Mouse (Mus musculus): ENCODE results near the gene Rangrf.
"Not testable (repeated sequence)": the region's sequence is repeated elsewhere in the genome, so short reads cannot be mapped to it uniquely, and the experiment has no call there.

The Rangrf gene

GRCm38 (mm10) chr11:68946001-68946400 lies 29.0 kb downstream of the Rangrf start:
- DNase-seq (ENCODE audit: low read depth, low spot score) = no peak

DNA sequence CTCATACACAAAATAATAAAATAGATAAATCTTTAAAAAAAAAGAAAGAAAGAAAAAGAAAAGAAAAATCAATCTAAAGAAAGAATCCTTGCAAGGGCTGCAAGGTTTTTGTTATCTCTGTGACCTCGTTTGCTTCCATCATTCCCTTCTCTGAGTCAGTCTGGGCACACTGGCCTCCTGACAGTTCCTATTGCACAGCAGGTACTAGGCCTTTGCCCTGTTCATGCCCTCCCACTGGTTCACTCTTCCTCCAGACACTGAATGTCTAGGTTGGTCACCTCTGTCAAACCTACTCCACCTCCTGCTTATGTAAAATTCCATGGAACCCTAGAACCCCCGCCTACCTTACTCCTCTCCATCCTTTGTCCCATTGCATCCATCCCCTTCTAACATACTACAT lies 29.7 kb downstream of the Rangrf start:
- no peak for DNase-seq (ENCODE audit: low read depth, low spot score)

GRCm38 (mm10) chr11:68942731-68943130 lies 32.3 kb downstream of the Rangrf start:
- DNase-seq (ENCODE audit: low read depth, low spot score) = no peak

DNA sequence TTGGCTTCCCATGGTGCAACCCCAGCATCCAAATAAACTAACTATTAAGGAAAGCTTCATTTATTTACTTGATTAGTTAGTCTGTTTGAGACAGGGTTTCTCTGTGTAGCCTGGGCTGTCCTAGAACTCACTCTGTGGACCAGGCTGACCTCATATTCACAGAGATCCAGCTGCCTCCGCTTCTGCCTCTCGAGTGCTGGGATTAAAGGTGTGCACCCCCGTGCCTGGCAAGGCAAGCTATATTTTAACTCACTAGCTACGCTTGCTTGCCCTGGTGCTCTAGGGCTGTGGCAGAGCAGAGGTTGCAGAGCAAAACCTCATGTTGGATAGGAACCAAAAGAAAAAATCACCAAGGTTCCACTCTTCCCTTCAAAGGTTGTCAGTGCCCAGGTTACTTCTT lies 34.5 kb downstream of the Rangrf start:
- DNase-seq (ENCODE audit: low read depth, low spot score) = no peak

DNA sequence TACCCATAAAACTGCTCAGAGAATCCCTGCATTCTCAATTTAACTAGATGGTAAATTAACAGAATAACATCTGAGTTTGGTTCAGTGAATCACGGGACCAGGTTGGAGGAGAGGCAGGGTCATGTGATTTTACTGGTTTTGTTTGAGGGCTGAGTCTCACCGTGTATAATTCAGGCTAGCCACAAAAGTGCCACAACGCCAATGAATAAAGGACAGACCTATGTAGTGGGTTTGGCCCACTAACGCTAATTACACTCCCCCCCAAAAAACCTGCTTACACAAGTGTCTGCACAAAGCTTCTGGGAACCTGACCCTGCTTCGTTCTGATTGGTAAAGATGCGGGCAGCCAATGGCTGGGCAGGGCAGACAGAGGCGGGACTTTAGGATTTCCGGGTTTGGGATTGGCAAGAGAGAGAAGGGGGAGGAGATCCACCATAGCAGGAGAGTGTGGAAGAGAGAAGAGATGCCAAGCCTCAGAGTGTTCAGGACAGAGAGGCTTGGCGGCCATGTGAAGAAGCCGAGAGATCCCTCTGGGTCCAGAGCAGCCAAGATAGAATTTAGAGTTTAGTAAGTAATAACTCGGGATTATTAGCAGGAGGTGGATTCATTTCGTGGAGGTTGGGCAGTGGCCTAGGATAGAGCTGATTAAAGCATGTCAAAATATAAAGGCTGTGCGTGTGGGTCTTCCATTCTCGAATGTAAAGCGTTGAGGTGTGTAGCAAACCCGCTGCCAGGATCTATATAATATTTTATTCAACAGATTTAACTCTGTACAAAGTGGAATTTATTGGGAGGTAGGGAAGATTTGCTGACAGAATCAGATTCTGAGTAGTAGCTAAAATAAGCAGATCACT lies 35.3 kb downstream of the Rangrf start:
- DNase-seq (ENCODE audit: low read depth, low spot score) = peak; percentile 89

- DNase-seq (ENCODE audit: low read depth, low spot score) = not testable (repeated sequence)
Observed at GRCm38 (mm10) chr11:68936951-68937350, 38.0 kb downstream of the Rangrf start.

DNA sequence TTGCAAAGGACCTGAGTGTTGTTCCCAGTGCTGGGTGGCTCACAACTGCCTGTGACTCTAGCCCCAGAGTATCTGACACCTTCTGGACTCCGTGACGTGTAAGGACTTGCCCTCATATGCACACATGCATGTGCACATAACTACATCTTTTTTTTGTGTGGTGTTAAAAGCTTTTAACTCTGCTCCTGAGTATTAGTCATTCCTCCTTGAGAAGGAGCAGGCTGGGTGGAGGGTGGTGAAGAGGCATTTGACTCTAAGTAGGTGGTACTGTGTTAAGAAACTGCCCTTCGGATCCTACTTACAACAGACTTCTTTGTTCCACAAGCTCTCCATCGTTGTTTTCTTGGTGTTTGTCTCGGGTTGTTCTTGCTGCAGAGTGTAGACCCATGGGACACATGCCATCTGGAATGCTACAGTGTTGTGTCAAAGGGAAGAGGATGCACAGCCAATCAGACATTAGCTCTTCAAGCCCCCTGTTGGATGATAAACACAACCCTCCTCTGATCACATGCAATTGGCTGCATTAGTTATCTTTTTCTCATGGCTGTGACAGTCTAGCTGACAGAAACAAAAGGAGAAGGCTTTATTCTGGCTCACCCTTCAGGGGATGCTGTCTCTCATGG lies 41.0 kb downstream of the Rangrf start:
- DNase-seq (ENCODE audit: low read depth, low spot score) = no peak

DNA sequence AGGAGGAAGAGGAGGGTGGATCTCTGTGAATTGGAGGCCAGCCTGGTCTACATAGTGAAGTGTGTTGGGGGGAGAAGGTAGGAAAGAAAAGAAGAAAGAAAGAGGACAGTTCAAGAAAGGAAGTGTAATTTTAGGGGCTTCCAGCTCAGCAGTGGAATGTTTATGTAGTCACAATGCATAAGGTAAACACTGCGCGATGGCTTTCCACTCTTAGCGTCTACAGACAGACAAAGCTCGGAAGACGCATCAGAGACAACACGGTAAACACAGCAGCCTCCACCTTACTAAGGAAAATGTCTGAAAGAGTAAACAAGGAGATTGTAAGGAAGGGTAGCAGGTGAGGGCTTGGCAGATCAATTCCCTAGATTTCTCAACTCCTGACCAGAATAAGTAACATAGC lies 45.0 kb downstream of the Rangrf start:
- DNase-seq (ENCODE audit: low read depth, low spot score) = no peak

DNA sequence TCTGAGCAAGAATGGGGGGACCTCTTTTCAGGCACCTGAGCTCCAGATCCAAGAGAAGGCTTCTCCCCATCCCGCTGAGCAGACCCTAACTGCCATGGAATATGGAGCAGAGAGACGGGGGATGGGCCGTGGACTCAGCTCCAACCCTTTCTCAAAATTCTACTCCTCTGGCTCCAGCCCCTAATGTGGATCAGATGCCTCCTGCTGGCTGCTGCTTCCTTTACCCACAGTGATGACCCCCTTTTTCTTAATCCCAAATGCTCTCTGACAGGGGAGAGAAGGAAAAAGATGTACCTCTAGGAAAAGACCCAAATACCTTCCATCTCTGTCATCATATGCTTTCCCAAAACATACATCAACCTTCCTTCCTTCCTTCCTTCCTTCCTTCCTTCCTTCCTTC lies 48.0 kb downstream of the Rangrf start, which contains the start of gene Odf4:
Gene Odf4 (minus strand): TSS at position 101 of the 400 bp plus-strand sequence.
- no peak for DNase-seq (ENCODE audit: low read depth, low spot score)

- DNase-seq (ENCODE audit: low read depth, low spot score) = no peak
Observed at GRCm38 (mm10) chr11:68924749-68925148, 50.2 kb downstream of the Rangrf start.

DNA sequence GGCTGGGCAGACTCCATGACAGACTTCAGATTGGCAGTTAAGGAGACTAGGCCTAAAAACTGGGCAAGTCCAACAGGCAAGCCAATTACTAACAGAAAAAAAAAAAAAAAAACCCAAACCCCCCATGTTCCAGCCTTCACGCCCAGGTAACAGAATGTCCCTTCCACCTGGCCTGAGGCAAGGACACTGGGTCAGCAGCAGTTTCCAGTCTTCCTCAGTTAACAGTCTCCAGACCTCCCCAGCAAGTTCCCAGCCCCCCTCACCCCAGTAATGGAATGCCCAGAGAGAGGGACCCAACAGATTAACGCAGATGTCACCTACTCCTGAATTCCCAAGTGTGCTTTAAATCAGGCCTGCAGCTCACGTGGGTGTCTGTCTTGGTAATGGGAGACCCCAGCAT lies 51.8 kb downstream of the Rangrf start:
- no peak for DNase-seq (ENCODE audit: low read depth, low spot score)

Data from brain, embryonic 18.5 days (tissue).